Mouse (Mus musculus): ENCODE results near the gene Sorbs1. TPM values are rescaled to one million over a fixed set of nuclear protein-coding genes. Genes with fewer than 3 reads are reported as not detected.

The Sorbs1 gene
- polyA plus RNA-seq, 1 experiment from 2014 or later = 73.8 TPM

GRCm38 (mm10) chr19:40395321-40395695 is 118.3 kb downstream of the Sorbs1 start:
- no peak overlapping the region for H3K9ac ChIP-seq (ENCODE audit: low read depth, low read length)
- no peaks in the 10 kb centered on the region for H3K9me3 ChIP-seq (ENCODE audit: control insufficient read depth)
- peaks cover 19% of the 10 kb centered on the region; the same call in 1 of the 2 replicates for H3K36me3 ChIP-seq (ENCODE audit: control insufficient read depth, insufficient read depth)
- H3K27ac ChIP-seq (ENCODE audit: low read depth, low read length) = peak overlapping the region; percentile 60
- no peak for ATAC-seq
- H3K4me1 ChIP-seq (replicated peaks; ENCODE audit: control insufficient read depth, insufficient read depth, low read length) = no peaks in the 10 kb centered on the region
- WGBS = 72% methylated on average over 12 of the region's 12 CpGs
- no peak for TF ChIP-seq CTCF (IDR thresholded peaks at IDR 0.05; ENCODE audit: low read depth)
- no peaks in the 10 kb centered on the region for H3K27me3 ChIP-seq (replicated peaks; ENCODE audit: control insufficient read depth, insufficient read depth, low read length)
- H3K4me2 ChIP-seq (replicated peaks; ENCODE audit: low read depth) = no peak overlapping the region
- H3K4me3 ChIP-seq (ENCODE audit: low read depth, low read length) = no peak overlapping the region

- Histone ChIP-seq H3K27me3 (replicated peaks; ENCODE audit: control insufficient read depth, insufficient read depth, low read length) (no peaks in the 10 kb centered on the region), H3K4me2 (replicated peaks; ENCODE audit: low read depth) (no peak overlapping the region), H3K4me1 (replicated peaks; ENCODE audit: control insufficient read depth, insufficient read depth, low read length) (no peaks in the 10 kb centered on the region), H3K36me3 (ENCODE audit: control insufficient read depth, insufficient read depth) (peaks cover 19% of the 10 kb centered on the region; the same call in 1 of the 2 replicates), H3K4me3 (ENCODE audit: low read depth, low read length) (no peak overlapping the region), H3K9ac (ENCODE audit: low read depth, low read length) (no peak overlapping the region), H3K27ac (ENCODE audit: low read depth, low read length) (peak overlapping the region; percentile 60), H3K9me3 (ENCODE audit: control insufficient read depth) (no peaks in the 10 kb centered on the region)
- no peak for TF ChIP-seq CTCF (IDR thresholded peaks at IDR 0.05; ENCODE audit: low read depth)
- peak; percentile 23; the same call in 1 of the 2 replicates for ATAC-seq
- WGBS = 36% methylated on average over 10 of the region's 10 CpGs
Measured at GRCm38 (mm10) chr19:40394555-40395320, 118.8 kb downstream of the Sorbs1 start.

- H3K27me3 ChIP-seq (replicated peaks; ENCODE audit: control insufficient read depth, insufficient read depth, low read length) = no peaks in the 10 kb centered on the region
- no peaks in the 10 kb centered on the region for H3K9me3 ChIP-seq (ENCODE audit: control insufficient read depth)
- TF ChIP-seq CTCF (IDR thresholded peaks at IDR 0.05; ENCODE audit: low read depth) = no peak
- no peak for ATAC-seq
- H3K4me3 ChIP-seq (ENCODE audit: low read depth, low read length) = no peak overlapping the region
- no peak overlapping the region for H3K4me2 ChIP-seq (replicated peaks; ENCODE audit: low read depth)
- H3K27ac ChIP-seq (ENCODE audit: low read depth, low read length) = no peak overlapping the region
- WGBS = 91% methylated on average over 5 of the region's 5 CpGs
- peaks cover 12% of the 10 kb centered on the region; the same call in 1 of the 2 replicates for H3K36me3 ChIP-seq (ENCODE audit: control insufficient read depth, insufficient read depth)
- H3K4me1 ChIP-seq (replicated peaks; ENCODE audit: control insufficient read depth, insufficient read depth, low read length) = no peaks in the 10 kb centered on the region
- H3K9ac ChIP-seq (ENCODE audit: low read depth, low read length) = no peak overlapping the region
Measured at GRCm38 (mm10) chr19:40392795-40393392, 120.7 kb downstream of the Sorbs1 start.

- WGBS = 12% methylated on average over 6 of the region's 6 CpGs
- H3K4me1 ChIP-seq (replicated peaks; ENCODE audit: control insufficient read depth, insufficient read depth, low read length) = no peaks in the 10 kb centered on the region
- peaks cover 6% of the 10 kb centered on the region; the same call in 1 of the 2 replicates for H3K36me3 ChIP-seq (ENCODE audit: control insufficient read depth, insufficient read depth)
- H3K4me3 ChIP-seq (ENCODE audit: low read depth, low read length) = no peak overlapping the region
- H3K9ac ChIP-seq (ENCODE audit: low read depth, low read length) = no peak overlapping the region
- H3K9me3 ChIP-seq (ENCODE audit: control insufficient read depth) = no peaks in the 10 kb centered on the region
- peak; percentile 98 for TF ChIP-seq CTCF (IDR thresholded peaks at IDR 0.05; ENCODE audit: low read depth)
- ATAC-seq = peak; percentile 48
- H3K4me2 ChIP-seq (replicated peaks; ENCODE audit: low read depth) = no peak overlapping the region
- H3K27ac ChIP-seq (ENCODE audit: low read depth, low read length) = no peak overlapping the region
- no peaks in the 10 kb centered on the region for H3K27me3 ChIP-seq (replicated peaks; ENCODE audit: control insufficient read depth, insufficient read depth, low read length)
Measured at GRCm38 (mm10) chr19:40391469-40391868, 122.1 kb downstream of the Sorbs1 start.

GRCm38 (mm10) chr19:40386916-40387315 is 126.7 kb downstream of the Sorbs1 start:
- TF ChIP-seq CTCF (IDR thresholded peaks at IDR 0.05; ENCODE audit: low read depth) = no peak
- Histone ChIP-seq H3K27ac (ENCODE audit: low read depth, low read length) (no peak overlapping the region), H3K4me2 (replicated peaks; ENCODE audit: low read depth) (no peak overlapping the region), H3K27me3 (replicated peaks; ENCODE audit: control insufficient read depth, insufficient read depth, low read length) (no peaks in the 10 kb centered on the region), H3K4me1 (replicated peaks; ENCODE audit: control insufficient read depth, insufficient read depth, low read length) (no peaks in the 10 kb centered on the region), H3K4me3 (ENCODE audit: low read depth, low read length) (no peak overlapping the region), H3K9me3 (ENCODE audit: control insufficient read depth) (no peaks in the 10 kb centered on the region), H3K9ac (ENCODE audit: low read depth, low read length) (no peak overlapping the region), H3K36me3 (ENCODE audit: control insufficient read depth, insufficient read depth) (peaks cover 1% of the 10 kb centered on the region; the same call in 1 of the 2 replicates)
- 61% methylated on average over 3 of the region's 3 CpGs for WGBS
- ATAC-seq = no peak

- no peak for TF ChIP-seq CTCF (IDR thresholded peaks at IDR 0.05; ENCODE audit: low read depth)
- Histone ChIP-seq H3K9me3 (ENCODE audit: control insufficient read depth) (no peaks in the 10 kb centered on the region), H3K4me2 (replicated peaks; ENCODE audit: low read depth) (no peak overlapping the region), H3K4me1 (replicated peaks; ENCODE audit: control insufficient read depth, insufficient read depth, low read length) (no peaks in the 10 kb centered on the region), H3K36me3 (ENCODE audit: control insufficient read depth, insufficient read depth) (peaks cover 5% of the 10 kb centered on the region; the same call in 1 of the 2 replicates), H3K27me3 (replicated peaks; ENCODE audit: control insufficient read depth, insufficient read depth, low read length) (no peaks in the 10 kb centered on the region), H3K4me3 (ENCODE audit: low read depth, low read length) (no peak overlapping the region), H3K27ac (ENCODE audit: low read depth, low read length) (no peak overlapping the region), H3K9ac (ENCODE audit: low read depth, low read length) (no peak overlapping the region)
- WGBS = 69% methylated on average over 3 of the region's 3 CpGs
- ATAC-seq = no peak
Measured at GRCm38 (mm10) chr19:40385334-40385733, 128.2 kb downstream of the Sorbs1 start.

All from intestine, postnatal 0 days (tissue).